Mouse (Mus musculus): ENCODE data around the gene Iah1.
A peak's percentile ranks its signal among the peaks of the same experiment; 100 is the strongest.

The Iah1 gene

GRCm38 (mm10) chr12:21315923-21316868 is at the start of gene Iah1:
Gene Iah1 (plus strand): TSS chr12:21316389.
- peak; percentile 91 to 94 for DNase-seq

- no peak for DNase-seq
These were observed 49.4 kb upstream of the Iah1 start for GRCm38 (mm10) chr12:21266784-21267098.

- DNase-seq, result no peak
These were observed 48.0 kb upstream of the Iah1 start for GRCm38 (mm10) chr12:21268083-21268616.

- DNase-seq, result no peak
These were observed 41.7 kb upstream of the Iah1 start for GRCm38 (mm10) chr12:21274446-21274845.

- no peak for DNase-seq
These were observed 38.8 kb upstream of the Iah1 start for GRCm38 (mm10) chr12:21277352-21277864.

GRCm38 (mm10) chr12:21284761-21285441 is 31.3 kb upstream of the Iah1 start, which contains the start of gene Cpsf3:
Gene Cpsf3 (plus strand): TSS chr12:21285391.
- DNase-seq, result no peak

- DNase-seq, result no peak
These were observed 30.5 kb upstream of the Iah1 start for GRCm38 (mm10) chr12:21285508-21286242.

GRCm38 (mm10) chr12:21286243-21286622 is 30.0 kb upstream of the Iah1 start, which contains the start of gene Itgb1bp1:
Gene Itgb1bp1 (minus strand): TSS chr12:21286284.
- peak; percentile 99 for DNase-seq

GRCm38 (mm10) chr12:21286712-21287650 is 29.2 kb upstream of the Iah1 start:
- DNase-seq, result no peak

GRCm38 (mm10) chr12:21288716-21289395 is 27.3 kb upstream of the Iah1 start:
- no peak for DNase-seq

- no peak for DNase-seq
These were observed 26.5 kb upstream of the Iah1 start for GRCm38 (mm10) chr12:21289651-21290050.

GRCm38 (mm10) chr12:21298856-21299255 is 17.3 kb upstream of the Iah1 start:
- DNase-seq, result no peak

- peak in 1 of 2 experiments; percentile 48 for DNase-seq
These were observed 14.9 kb upstream of the Iah1 start for GRCm38 (mm10) chr12:21301324-21301723.

- peak; percentile 51 to 76 for DNase-seq
These were observed 14.3 kb upstream of the Iah1 start for GRCm38 (mm10) chr12:21301932-21302331.

GRCm38 (mm10) chr12:21302361-21302783 is 13.8 kb upstream of the Iah1 start:
- DNase-seq, result peak; percentile 62 to 86

GRCm38 (mm10) chr12:21305741-21306140 is 10.4 kb upstream of the Iah1 start:
- peak; percentile 44 to 81 for DNase-seq

GRCm38 (mm10) chr12:21306721-21307120 is 9.5 kb upstream of the Iah1 start:
- DNase-seq, result no peak

- peak in 1 of 2 experiments; percentile 66 for DNase-seq
These were observed 4.0 kb upstream of the Iah1 start for GRCm38 (mm10) chr12:21312201-21312600.

GRCm38 (mm10) chr12:21316869-21317265 is 678 bp downstream of the Iah1 start:
- peak in 1 of 2 experiments; percentile 39 for DNase-seq

- peak; percentile 76 to 77 for DNase-seq
These were observed 2.1 kb downstream of the Iah1 start for GRCm38 (mm10) chr12:21318143-21318895.
